Mouse (Mus musculus) heart, adult 2 months (tissue): Measurements from ENCODE around the gene Tmem143. TPM values are rescaled to one million over a fixed set of nuclear protein-coding genes. Genes with fewer than 3 reads are reported as not detected.

Experiments used
- DNase-seq, 2 experiments: peaks; one replicate each; pipeline ENCODE4 v3.0.0; 2021
- H3K27ac ChIP-seq: fragments of 200-600 bp; 2 replicates; pipeline ENCODE4 v1.8.1; 2022
- H3K27me3 ChIP-seq: fragments of 200-500 bp; 2 replicates; pipeline ENCODE4 v1.6.1; 2012; ENCODE audit warnings: mild to moderate bottlenecking, low read length, inconsistent platforms, mixed read lengths; ENCODE audit not compliant: control insufficient read depth, insufficient read depth
- H3K36me3 ChIP-seq: fragments of 200-500 bp; 2 replicates; pipeline ENCODE4 v1.6.1; 2012; ENCODE audit warnings: low read length, inconsistent platforms; ENCODE audit not compliant: control insufficient read depth, insufficient read depth
- H3K4me1 ChIP-seq: fragments of 200-500 bp; 2 replicates; pipeline ENCODE4 v1.6.1; 2011; ENCODE audit warnings: low read length; ENCODE audit not compliant: control insufficient read depth, insufficient read depth
- H3K4me3 ChIP-seq: fragments of 200-600 bp; 2 replicates; pipeline ENCODE4 v1.8.1; 2022
- H3K79me2 ChIP-seq: fragments of 200-500 bp; replicated peaks from 2 replicates; pipeline ENCODE4 v1.6.1; 2012; ENCODE audit warnings: mild to moderate bottlenecking, inconsistent platforms, low read length, moderate library complexity, mixed read lengths; ENCODE audit not compliant: control insufficient read depth, insufficient read depth
- H3K9ac ChIP-seq: fragments of 200-500 bp; 2 replicates; pipeline ENCODE4 v1.6.1; 2012; ENCODE audit warnings: low read depth, mild to moderate bottlenecking, control low read depth, inconsistent platforms, low read length, mixed read lengths
- CTCF ChIP-seq: fragments of 200-600 bp; IDR thresholded peaks from 2 replicates; pipeline ENCODE4 v1.8.1; 2022; ENCODE audit warnings: antibody characterized with exemption, mild to moderate bottlenecking, moderate library complexity
- EP300 ChIP-seq: fragments of 200-500 bp; IDR thresholded peaks from 2 replicates; pipeline ENCODE4 v1.6.1; 2011; ENCODE audit warnings: low read depth, low read length, control low read depth; ENCODE audit not compliant: insufficient read depth
- POLR2A ChIP-seq: fragments of 200-500 bp; IDR thresholded peaks from 2 replicates; pipeline ENCODE4 v1.6.1; 2011; ENCODE audit warnings: mild to moderate bottlenecking, low read depth, low read length, control low read depth; ENCODE audit not compliant: insufficient read depth
- WGBS: fragments of 180-500 bp; shearing (Covaris S2); methylation state at CpG from one replicate; pipeline ENCODE4 v1.1.7; 2018; 5-methylcytosine and 5-hydroxymethylcytosine counted together
- intact Hi-C: fragments of 180-260 bp; cut with DNase I; formaldehyde crosslinking; loops from one replicate; pipeline ENCODE4 v1.15.1; 2025
- polyA plus RNA-seq: library from polyadenylated mRNA; depleted of rRNA; stranded (reverse); fragments of >200 nt; gene quantifications from 2 replicates; pipeline ENCODE4 v1.2.3, GENCODE M21; 2012
- total RNA-seq, 2 experiments: library from RNA; stranded (reverse); gene quantifications; 2 replicates each; pipeline ENCODE4 v1.2.3; 2021

Tmem143 gene
- total and polyA plus RNA-seq, 3 experiments = 113 to 206 (median 132) TPM

DNA sequence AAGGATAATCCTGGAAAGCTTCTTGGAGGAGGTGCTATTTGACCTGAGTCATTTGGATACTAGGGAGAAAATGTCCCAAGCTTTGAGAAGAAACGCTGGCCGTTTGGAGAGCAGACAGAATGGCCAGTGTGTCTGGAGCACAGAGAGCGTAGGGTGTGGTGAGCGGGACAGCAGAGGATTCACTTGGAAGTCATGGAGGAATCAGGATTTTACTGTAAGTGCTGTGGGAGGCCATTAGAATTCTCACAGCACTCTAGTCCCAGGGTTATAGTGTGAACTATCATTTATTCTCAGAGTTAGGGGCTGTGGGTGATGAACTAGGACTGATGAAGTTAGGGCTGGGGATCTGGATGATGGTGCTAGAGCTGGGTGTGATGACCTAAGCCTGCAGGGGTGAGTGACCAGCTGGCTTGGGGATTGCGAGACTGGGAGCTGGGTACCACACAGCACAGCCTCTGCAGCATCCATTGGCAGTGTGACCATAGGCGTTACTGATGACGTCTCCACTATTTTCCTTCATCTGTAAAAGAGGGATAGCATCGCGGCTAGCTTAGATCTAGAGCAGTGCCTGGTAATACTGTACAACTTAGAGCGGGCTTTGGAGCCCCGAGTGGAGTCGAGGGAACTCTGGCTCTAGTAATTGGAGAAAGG, 25.3 kb downstream of the Tmem143 start:
- no peak overlapping the region for H3K4me3 ChIP-seq
- peak overlapping the region; percentile 94 for H3K27ac ChIP-seq
- 64% methylated on average over 12 of the region's 12 CpGs for WGBS
- H3K36me3 ChIP-seq = no peaks in the 10 kb centered on the region
- H3K27me3 ChIP-seq = no peaks in the 10 kb centered on the region
- H3K4me1 ChIP-seq = peaks cover 14% of the 10 kb centered on the region
- TF ChIP-seq CTCF (no peak), EP300 (no peak), POLR2A (no peak)
- DNase-seq = peak; percentile 21 to 33
- intact Hi-C loops = loop anchor here (2.0 to 5.0 kb wide), 2 partner anchors 49 to 205 kb away; partner anchors contain the start of genes Kdelr1, Rpl18 and Sphk2
- H3K9ac ChIP-seq = peak overlapping the region; percentile 28; the same call in 1 of the 2 replicates
- no peaks in the 10 kb centered on the region for H3K79me2 ChIP-seq

DNA sequence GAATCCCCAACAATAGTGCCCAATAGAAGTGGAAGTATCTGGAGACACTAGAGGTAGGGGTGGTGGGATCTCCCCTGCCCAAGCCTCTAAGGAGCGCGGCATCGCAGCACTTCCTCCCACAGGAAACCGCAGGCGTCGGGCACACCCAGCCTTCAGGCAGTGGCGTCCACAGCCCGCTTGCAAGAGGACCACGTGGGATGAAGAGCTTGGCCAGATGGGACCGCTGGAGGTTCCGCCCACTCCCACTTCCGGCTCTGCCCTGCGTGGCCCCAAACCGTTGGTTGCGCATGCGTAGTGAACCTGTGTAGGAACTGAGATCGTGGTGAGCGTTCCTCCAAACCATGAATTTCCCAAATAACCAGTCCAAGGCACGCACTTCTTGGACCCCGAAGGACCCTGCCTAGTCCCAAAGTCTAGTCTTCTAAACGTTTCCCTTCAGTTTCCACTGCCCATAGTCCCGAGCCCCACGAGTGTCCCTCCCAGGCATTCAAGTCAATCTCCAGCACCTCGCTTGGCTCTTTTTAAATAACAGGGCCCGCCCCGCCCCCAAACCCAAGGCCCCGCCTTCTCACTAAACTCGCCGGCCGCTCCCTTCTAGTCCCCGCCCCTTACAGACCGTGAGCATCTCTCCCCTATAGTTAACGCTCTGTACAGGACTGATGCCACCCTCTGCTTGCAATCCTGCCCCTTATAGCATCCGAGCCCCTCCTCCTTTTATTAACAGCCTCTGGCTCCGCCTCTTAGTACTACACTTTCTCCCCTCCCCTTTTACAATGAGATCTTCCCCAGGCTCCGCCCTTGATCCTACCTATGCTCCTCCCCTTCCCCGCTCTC, 26.4 kb downstream of the Tmem143 start:
- peak overlapping the region; percentile 94 for H3K27ac ChIP-seq
- H3K9ac ChIP-seq = peak overlapping the region; percentile 71
- TF ChIP-seq POLR2A (peak; percentile 81), EP300 (peak; percentile 87), CTCF (no peak)
- H3K79me2 ChIP-seq = no peaks in the 10 kb centered on the region
- H3K4me1 ChIP-seq = peaks cover 11% of the 10 kb centered on the region
- no peaks in the 10 kb centered on the region for H3K27me3 ChIP-seq
- DNase-seq = peak; percentile 94 to 97
- WGBS = under 1% methylated on average over 37 of the region's 37 CpGs
- H3K4me3 ChIP-seq = peak overlapping the region; percentile 50
- no peaks in the 10 kb centered on the region for H3K36me3 ChIP-seq
- intact Hi-C loops = loop anchor here (1.0 to 5.0 kb wide), 3 partner anchors 26 to 206 kb away; partner anchors contain the start of genes Kdelr1, Rpl18 and Sphk2

DNA sequence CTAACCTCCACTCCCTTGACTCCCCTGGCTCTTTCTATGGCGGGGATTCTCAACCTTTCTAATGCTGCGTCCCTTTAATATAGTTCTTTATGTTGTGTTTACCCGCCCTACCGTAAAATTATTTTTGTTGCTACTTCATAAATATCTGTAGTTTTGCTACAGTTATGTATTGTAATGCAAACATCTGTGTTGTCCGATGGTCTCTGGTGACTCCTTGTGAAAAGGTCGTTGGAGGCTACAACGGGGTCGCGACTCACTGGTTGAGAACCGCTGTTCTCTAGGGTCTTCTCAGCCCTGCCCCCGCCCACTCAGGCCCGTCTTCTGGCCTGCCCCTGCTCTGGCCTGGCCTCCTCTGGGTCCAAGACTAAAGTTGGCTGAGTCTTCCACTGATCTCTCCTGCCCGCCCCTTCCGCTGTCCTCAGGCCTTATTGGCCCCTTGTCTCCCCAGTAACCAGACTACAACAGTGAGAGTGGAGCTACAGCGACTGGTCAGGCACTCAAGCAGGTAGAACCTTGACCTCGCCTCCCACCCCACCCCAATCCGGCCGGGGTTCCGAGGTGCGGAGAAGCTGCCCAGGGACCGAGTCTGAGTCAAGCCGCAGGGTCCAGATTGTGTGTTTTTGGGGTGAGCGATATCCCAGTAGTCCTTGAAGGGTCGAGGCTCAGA, 27.2 kb downstream of the Tmem143 start, which contains the start of gene Ccdc114:
TSS of gene Ccdc114 (plus strand) at position 311 of the 667 bp plus-strand sequence.
- intact Hi-C loops = loop anchor here (1.0 to 5.0 kb wide), 3 partner anchors 27 to 207 kb away; partner anchors contain the start of genes Kdelr1, Rpl18 and Sphk2
- WGBS = 4% methylated on average over 24 of the region's 24 CpGs
- no peaks in the 10 kb centered on the region for H3K79me2 ChIP-seq

DNA sequence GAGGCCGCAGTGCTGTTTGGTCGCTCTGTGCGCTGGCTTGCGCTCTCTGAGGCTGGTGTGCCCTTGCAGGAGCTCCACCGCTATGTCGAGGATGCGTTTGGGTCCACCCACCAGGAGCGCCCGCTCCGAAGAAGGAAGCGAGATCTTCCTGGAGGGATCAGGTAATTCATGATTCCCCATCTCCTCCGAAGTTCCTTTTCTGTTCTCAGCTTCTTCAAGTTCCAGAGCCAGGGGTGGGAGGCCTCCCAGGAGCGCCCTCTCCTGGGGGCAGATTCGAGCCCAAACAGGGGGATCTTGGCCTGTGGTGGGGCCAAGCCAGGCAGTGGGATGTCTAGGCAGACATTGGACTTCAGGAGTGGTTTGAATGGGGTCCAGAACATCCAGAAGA, 27.7 kb downstream of the Tmem143 start:
- DNase-seq = peak in 1 of 2 experiments; percentile 45
- intact Hi-C loops = loop anchor here (5.0 kb wide), 1 partner anchor 207 kb away; the partner anchor contains the start of genes Rpl18 and Sphk2
- TF ChIP-seq CTCF (peak; percentile 47), EP300 (no peak), POLR2A (no peak)
- WGBS = 11% methylated on average over 14 of the region's 14 CpGs
- H3K4me1 ChIP-seq = peaks cover 10% of the 10 kb centered on the region
- no peaks in the 10 kb centered on the region for H3K79me2 ChIP-seq
- H3K9ac ChIP-seq = peak overlapping the region; percentile 43
- peak overlapping the region; percentile 50 for H3K4me3 ChIP-seq
- no peaks in the 10 kb centered on the region for H3K27me3 ChIP-seq
- no peaks in the 10 kb centered on the region for H3K36me3 ChIP-seq
- peak overlapping the region; percentile 94 for H3K27ac ChIP-seq

More for the DNA sequence above, 27.2 kb downstream of the Tmem143 start, which contains the start of gene Ccdc114:
- peaks cover 11% of the 10 kb centered on the region for H3K4me1 ChIP-seq
- H3K9ac ChIP-seq = peak within 1 kb of the TSS; percentile 81
- no peaks in the 10 kb centered on the region for H3K27me3 ChIP-seq
- H3K36me3 ChIP-seq = no peaks in the 10 kb centered on the region
- TF ChIP-seq CTCF (no peak), POLR2A (peak; percentile 88)
- peak; percentile 85 to 90 for DNase-seq
- H3K4me3 ChIP-seq = peak within 1 kb of the TSS; percentile 50
- peak within 1 kb of the TSS; percentile 94 for H3K27ac ChIP-seq

DNA sequence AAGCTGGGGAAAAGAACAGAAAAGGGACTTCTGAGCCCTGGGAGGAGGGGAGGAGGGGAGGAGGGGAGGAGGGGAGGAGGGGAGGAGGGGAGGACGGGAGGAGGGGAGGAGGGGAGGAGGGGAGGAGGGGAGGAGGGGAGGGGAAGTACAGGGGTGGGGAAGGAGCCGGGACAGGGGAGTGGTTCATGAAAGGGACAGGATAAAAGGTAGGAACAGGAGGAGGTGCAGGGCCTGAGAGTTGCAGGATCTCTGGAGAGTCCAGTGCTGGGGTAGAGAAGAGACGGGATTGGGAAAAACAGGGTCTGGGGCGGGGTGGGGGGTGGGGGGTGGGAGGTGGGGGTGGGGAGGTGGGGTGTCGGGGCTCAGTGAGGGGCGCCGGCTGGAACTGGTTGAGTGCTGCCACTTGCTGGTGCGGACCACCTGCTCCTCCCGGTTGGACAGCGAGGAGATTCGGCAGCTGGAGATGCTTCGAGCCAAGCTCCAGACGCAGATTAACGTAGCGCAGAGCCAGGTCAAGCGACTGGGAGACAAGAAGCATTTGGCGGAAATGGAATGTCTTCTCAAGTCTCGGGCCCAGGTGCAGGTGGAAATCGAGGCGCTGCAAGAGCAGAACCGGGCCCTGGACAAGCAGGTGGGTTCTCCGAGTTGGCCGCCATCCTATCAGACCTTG, 32.0 kb downstream of the Tmem143 start:
- WGBS = 27% methylated on average over 20 of the region's 23 CpGs
- Histone ChIP-seq H3K4me1 (no peaks in the 10 kb centered on the region; the same call in 1 of the 2 replicates), H3K27ac (no peak overlapping the region), H3K9ac (no peak overlapping the region), H3K36me3 (no peaks in the 10 kb centered on the region), H3K27me3 (no peaks in the 10 kb centered on the region), H3K4me3 (no peak overlapping the region), H3K79me2 (no peaks in the 10 kb centered on the region)
- TF ChIP-seq POLR2A (no peak), EP300 (no peak), CTCF (no peak)
- no peak for DNase-seq
- intact Hi-C loops = no loop called here
